Mouse (Mus musculus): Measurements from ENCODE around the gene Per1. TPM values are rescaled to one million over a fixed set of nuclear protein-coding genes. Genes with fewer than 3 reads are reported as not detected.

Per1 gene
- polyA plus RNA-seq, 1 experiment from 2014 or later = 8.6 TPM

GRCm38 (mm10) chr11:69066163-69066861, 28.7 kb upstream of the Per1 start:
- Histone ChIP-seq H3K9ac (replicated peaks) (peak overlapping the region; percentile 66), H3K9me3 (no peaks in the 10 kb centered on the region), H3K4me2 (replicated peaks) (peak overlapping the region; percentile 78), H3K27me3 (no peaks in the 10 kb centered on the region), H3K27ac (peak overlapping the region; percentile 26; the same call in 1 of the 2 replicates), H3K36me3 (no peaks in the 10 kb centered on the region), H3K4me1 (replicated peaks) (peaks cover 37% of the 10 kb centered on the region), H3K4me3 (replicated peaks) (peak overlapping the region; percentile 43)
- no peak for ATAC-seq
- WGBS = under 1% methylated on average over 29 of the region's 29 CpGs

DNA sequence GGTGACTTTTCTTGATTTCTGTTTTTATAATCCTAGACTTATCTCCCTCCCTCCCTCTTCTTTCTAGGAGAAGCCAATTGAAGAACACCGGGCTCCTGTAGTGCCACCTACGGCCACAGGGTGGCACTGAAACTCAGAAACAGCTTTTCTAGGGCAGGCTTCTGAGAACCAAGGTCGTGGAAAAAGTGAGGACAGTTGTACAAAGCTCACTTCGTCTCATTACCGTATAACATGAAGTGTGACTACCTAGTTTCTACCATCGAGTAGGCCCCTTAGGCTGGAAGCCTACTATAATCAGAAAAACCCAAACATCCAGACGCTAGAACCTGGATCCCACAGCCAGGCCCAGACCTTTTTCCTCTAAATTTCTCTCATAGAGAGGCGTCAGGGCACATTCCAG, 28.1 kb upstream of the Per1 start:
- ATAC-seq = no peak
- H3K27ac ChIP-seq = no peak overlapping the region
- no peaks in the 10 kb centered on the region for H3K9me3 ChIP-seq
- 10% methylated on average over 8 of the region's 8 CpGs for WGBS
- peak overlapping the region; percentile 43 for H3K4me3 ChIP-seq (replicated peaks)
- H3K27me3 ChIP-seq = no peaks in the 10 kb centered on the region
- no peak overlapping the region; the same call in 1 of the 2 replicates for H3K9ac ChIP-seq (replicated peaks)
- H3K4me2 ChIP-seq (replicated peaks) = peak overlapping the region; percentile 78
- peaks cover 37% of the 10 kb centered on the region for H3K4me1 ChIP-seq (replicated peaks)
- no peaks in the 10 kb centered on the region for H3K36me3 ChIP-seq

- peaks cover 42% of the 10 kb centered on the region for H3K4me1 ChIP-seq (replicated peaks)
- no peak overlapping the region for H3K27ac ChIP-seq
- no peak overlapping the region for H3K9ac ChIP-seq (replicated peaks)
- no peak overlapping the region; the same call in 1 of the 2 replicates for H3K4me3 ChIP-seq (replicated peaks)
- H3K9me3 ChIP-seq = no peaks in the 10 kb centered on the region
- no peak overlapping the region for H3K4me2 ChIP-seq (replicated peaks)
- H3K27me3 ChIP-seq = no peaks in the 10 kb centered on the region
- H3K36me3 ChIP-seq = no peaks in the 10 kb centered on the region
- 63% methylated on average over 6 of the region's 6 CpGs for WGBS
- ATAC-seq = no peak
Observed at GRCm38 (mm10) chr11:69067601-69068000, 27.4 kb upstream of the Per1 start.

GRCm38 (mm10) chr11:69070093-69070492, 24.9 kb upstream of the Per1 start:
- peak overlapping the region; percentile 90 for H3K4me2 ChIP-seq (replicated peaks)
- peak overlapping the region; percentile 57 for H3K4me3 ChIP-seq (replicated peaks)
- H3K27me3 ChIP-seq = no peaks in the 10 kb centered on the region
- under 1% methylated on average over 13 of the region's 13 CpGs for WGBS
- no peaks in the 10 kb centered on the region for H3K9me3 ChIP-seq
- no peaks in the 10 kb centered on the region for H3K36me3 ChIP-seq
- H3K9ac ChIP-seq (replicated peaks) = peak overlapping the region; percentile 85
- ATAC-seq = peak; percentile 25
- peaks cover 41% of the 10 kb centered on the region for H3K4me1 ChIP-seq (replicated peaks)
- H3K27ac ChIP-seq = peak overlapping the region; percentile 90

- no peaks in the 10 kb centered on the region for H3K36me3 ChIP-seq
- peak within 1 kb of the TSS; percentile 90 for H3K4me2 ChIP-seq (replicated peaks)
- peak within 1 kb of the TSS; percentile 85 for H3K9ac ChIP-seq (replicated peaks)
- peak within 1 kb of the TSS; percentile 90 for H3K27ac ChIP-seq
- peak; percentile 91 for ATAC-seq
- no peaks in the 10 kb centered on the region for H3K9me3 ChIP-seq
- peak within 1 kb of the TSS; percentile 57 for H3K4me3 ChIP-seq (replicated peaks)
- H3K4me1 ChIP-seq (replicated peaks) = peaks cover 41% of the 10 kb centered on the region
- H3K27me3 ChIP-seq = no peaks in the 10 kb centered on the region
- WGBS = under 1% methylated on average over 47 of the region's 47 CpGs
Observed at GRCm38 (mm10) chr11:69070590-69071222, 24.3 kb upstream of the Per1 start, which contains the start of gene Tmem107. TSS of gene Tmem107 (plus strand) at chr11:69070806.

- H3K9me3 ChIP-seq = no peaks in the 10 kb centered on the region
- no peaks in the 10 kb centered on the region for H3K27me3 ChIP-seq
- peak overlapping the region; percentile 57 for H3K4me3 ChIP-seq (replicated peaks)
- peak overlapping the region; percentile 90 for H3K27ac ChIP-seq
- peak overlapping the region; percentile 90 for H3K4me2 ChIP-seq (replicated peaks)
- no peaks in the 10 kb centered on the region for H3K36me3 ChIP-seq
- no peak for ATAC-seq
- H3K4me1 ChIP-seq (replicated peaks) = peaks cover 36% of the 10 kb centered on the region
- peak overlapping the region; percentile 85 for H3K9ac ChIP-seq (replicated peaks)
- 25% methylated on average over 9 of the region's 9 CpGs for WGBS
Observed at GRCm38 (mm10) chr11:69071262-69071661, 23.8 kb upstream of the Per1 start.

- Histone ChIP-seq H3K27ac (peak overlapping the region; percentile 94), H3K4me1 (replicated peaks) (peaks cover 30% of the 10 kb centered on the region), H3K27me3 (no peaks in the 10 kb centered on the region), H3K4me2 (replicated peaks) (peak overlapping the region; percentile 90), H3K36me3 (no peaks in the 10 kb centered on the region), H3K4me3 (replicated peaks) (peak overlapping the region; percentile 38), H3K9ac (replicated peaks) (peak overlapping the region; percentile 73), H3K9me3 (no peaks in the 10 kb centered on the region)
- 82% methylated on average over 11 of the region's 11 CpGs for WGBS
- no peak for ATAC-seq
Observed at GRCm38 (mm10) chr11:69072234-69072633, 22.8 kb upstream of the Per1 start.

GRCm38 (mm10) chr11:69072666-69073064, 22.4 kb upstream of the Per1 start:
- Histone ChIP-seq H3K27ac (peak overlapping the region; percentile 94), H3K36me3 (no peaks in the 10 kb centered on the region), H3K4me3 (replicated peaks) (peak overlapping the region; percentile 38), H3K9ac (replicated peaks) (peak overlapping the region; percentile 73), H3K9me3 (no peaks in the 10 kb centered on the region), H3K27me3 (no peaks in the 10 kb centered on the region), H3K4me1 (replicated peaks) (peaks cover 30% of the 10 kb centered on the region), H3K4me2 (replicated peaks) (peak overlapping the region; percentile 90)
- ATAC-seq = no peak
- 6% methylated on average over 9 of the region's 9 CpGs for WGBS

- H3K4me3 ChIP-seq (replicated peaks) = peak overlapping the region; percentile 38
- no peaks in the 10 kb centered on the region for H3K9me3 ChIP-seq
- no peaks in the 10 kb centered on the region for H3K27me3 ChIP-seq
- peak overlapping the region; percentile 90 for H3K4me2 ChIP-seq (replicated peaks)
- peak overlapping the region; percentile 94 for H3K27ac ChIP-seq
- WGBS = under 1% methylated on average over 14 of the region's 14 CpGs
- H3K4me1 ChIP-seq (replicated peaks) = peaks cover 30% of the 10 kb centered on the region
- H3K36me3 ChIP-seq = no peaks in the 10 kb centered on the region
- H3K9ac ChIP-seq (replicated peaks) = peak overlapping the region; percentile 73
- ATAC-seq = peak; percentile 77
Observed at GRCm38 (mm10) chr11:69073065-69073888, 21.7 kb upstream of the Per1 start.

- H3K36me3 ChIP-seq = no peaks in the 10 kb centered on the region
- H3K27ac ChIP-seq = peak overlapping the region; percentile 94
- no peak overlapping the region for H3K4me2 ChIP-seq (replicated peaks)
- H3K27me3 ChIP-seq = no peaks in the 10 kb centered on the region
- H3K9me3 ChIP-seq = no peaks in the 10 kb centered on the region
- 45% methylated on average over 6 of the region's 6 CpGs for WGBS
- H3K9ac ChIP-seq (replicated peaks) = 0 out of 2 replicates have a peak overlapping the region, but pooled peaks have one; percentile 2
- ATAC-seq = no peak
- peaks cover 30% of the 10 kb centered on the region for H3K4me1 ChIP-seq (replicated peaks)
- no peak overlapping the region for H3K4me3 ChIP-seq (replicated peaks)
Observed at GRCm38 (mm10) chr11:69073951-69074775, 20.9 kb upstream of the Per1 start.

- Histone ChIP-seq H3K27me3 (no peaks in the 10 kb centered on the region), H3K9me3 (no peaks in the 10 kb centered on the region), H3K4me1 (replicated peaks) (peaks cover 30% of the 10 kb centered on the region), H3K9ac (replicated peaks) (no peak overlapping the region), H3K4me3 (replicated peaks) (no peak overlapping the region), H3K27ac (no peak overlapping the region), H3K4me2 (replicated peaks) (no peak overlapping the region), H3K36me3 (no peaks in the 10 kb centered on the region)
- no peak for ATAC-seq
- WGBS = 46% methylated on average over 2 of the region's 2 CpGs
Observed at GRCm38 (mm10) chr11:69074776-69075069, 20.3 kb upstream of the Per1 start.

Data from midbrain, embryonic 13.5 days (tissue).